Mouse (Mus musculus) layer of hippocampus, postnatal 36 days (tissue): Measurements from ENCODE around the gene Exosc5. TPM values are rescaled to one million over a fixed set of nuclear protein-coding genes. Genes with fewer than 3 reads are reported as not detected.

Experiments used
- DNase-seq, 2 experiments: peaks; one replicate each; pipeline ENCODE4 v3.0.0; 2022
- total RNA-seq, 2 experiments: library from RNA; stranded (reverse); gene quantifications; 2 replicates each; pipeline ENCODE4 v1.2.3; 2021

The Exosc5 gene
- total RNA-seq, 2 experiments from 2014 or later: 28.6 to 28.7 TPM

- no peak for DNase-seq
Observed at GRCm38 (mm10) chr7:25707581-25708292, 48.8 kb downstream of the Exosc5 start.

GRCm38 (mm10) chr7:25709961-25710360 is 51.0 kb downstream of the Exosc5 start:
- no peak for DNase-seq

GRCm38 (mm10) chr7:25710519-25711130 is 51.7 kb downstream of the Exosc5 start:
- no peak for DNase-seq

- no peak for DNase-seq
Observed at GRCm38 (mm10) chr7:25711165-25711564, 52.2 kb downstream of the Exosc5 start.

- DNase-seq: no peak
Observed at GRCm38 (mm10) chr7:25711731-25712197, 52.8 kb downstream of the Exosc5 start.

- DNase-seq: no peak
Observed at GRCm38 (mm10) chr7:25712801-25713200, 53.8 kb downstream of the Exosc5 start.

GRCm38 (mm10) chr7:25714581-25714980 is 55.6 kb downstream of the Exosc5 start:
- no peak for DNase-seq

- no peak for DNase-seq
Observed at GRCm38 (mm10) chr7:25715731-25716271, 56.8 kb downstream of the Exosc5 start.

- no peak for DNase-seq
Observed at GRCm38 (mm10) chr7:25717478-25717877, 58.5 kb downstream of the Exosc5 start.

- peak; percentile 92 to 93 for DNase-seq
Observed at GRCm38 (mm10) chr7:25718788-25719417, 59.9 kb downstream of the Exosc5 start, which contains the start of gene Ccdc97. Ccdc97 (minus strand) TSS chr7:25719088.

- DNase-seq: peak; percentile 66 to 68
Observed at GRCm38 (mm10) chr7:25719761-25720610, 61.0 kb downstream of the Exosc5 start.

GRCm38 (mm10) chr7:25720760-25721159 is 61.8 kb downstream of the Exosc5 start:
- no peak for DNase-seq

Other genes starting within 250 kb of the Exosc5 start
- not detected for gene Cxcl17, start 246.3 kb upstream of the Exosc5 start, total RNA-seq
- 1 to 10 TPM; 2.8 to 3.0 TPM for gene Ceacam1, start 181.6 kb upstream of the Exosc5 start, total RNA-seq
- under 1 TPM; 0.20 to 0.52 TPM for gene Ceacam2, start 119.3 kb upstream of the Exosc5 start, total RNA-seq
- gene Erich4, start 43.3 kb upstream of the Exosc5 start, total RNA-seq: under 1 TPM in 1 of 2 experiments, not detected in 1; 0.40 TPM
- 10 to 100 TPM; 50.1 to 51.4 TPM for gene Dmac2, start 39.8 kb upstream of the Exosc5 start, total RNA-seq
- gene B3gnt8, start 32.5 kb upstream of the Exosc5 start, total RNA-seq: 1 to 10 TPM; 1.6 to 1.8 TPM
- 10 to 100 TPM; 36.7 to 38.3 TPM for gene Bckdha, start 183 bp upstream of the Exosc5 start, total RNA-seq
- 10 to 100 TPM; 13.8 to 14.9 TPM for gene Tmem91, start 16.0 kb downstream of the Exosc5 start, total RNA-seq
- 10 to 100 TPM; 23.9 to 24.4 TPM for gene B9d2, start 21.6 kb downstream of the Exosc5 start, total RNA-seq
- gene Tgfb1, start 27.8 kb downstream of the Exosc5 start, total RNA-seq: 1 to 10 TPM; 6.0 to 8.0 TPM
- gene Ccdc97, start 59.9 kb downstream of the Exosc5 start, total RNA-seq: 10 to 100 TPM; 57.4 to 64.6 TPM
- gene Hnrnpul1, start 95.6 kb downstream of the Exosc5 start, total RNA-seq: 100 to 1,000 TPM; 100 to 108 TPM
- gene Axl, start 129.5 kb downstream of the Exosc5 start, total RNA-seq: 10 to 100 TPM; 39.8 to 42.1 TPM
- gene Cyp2s1, start 157.7 kb downstream of the Exosc5 start, total RNA-seq: 1 to 10 TPM; 1.8 to 2.3 TPM
- under 1 TPM; 0.17 to 0.33 TPM for gene Cyp2b10, start 238.5 kb downstream of the Exosc5 start, total RNA-seq